Mouse (Mus musculus) liver (tissue): ENCODE data around the gene Dusp6.

ENCODE experiments used
- DNase-seq: peaks from one replicate; pipeline ENCODE4 v3.0.0-alpha.2; 2020; ENCODE audit warnings: mixed read lengths

Dusp6 gene

DNA sequence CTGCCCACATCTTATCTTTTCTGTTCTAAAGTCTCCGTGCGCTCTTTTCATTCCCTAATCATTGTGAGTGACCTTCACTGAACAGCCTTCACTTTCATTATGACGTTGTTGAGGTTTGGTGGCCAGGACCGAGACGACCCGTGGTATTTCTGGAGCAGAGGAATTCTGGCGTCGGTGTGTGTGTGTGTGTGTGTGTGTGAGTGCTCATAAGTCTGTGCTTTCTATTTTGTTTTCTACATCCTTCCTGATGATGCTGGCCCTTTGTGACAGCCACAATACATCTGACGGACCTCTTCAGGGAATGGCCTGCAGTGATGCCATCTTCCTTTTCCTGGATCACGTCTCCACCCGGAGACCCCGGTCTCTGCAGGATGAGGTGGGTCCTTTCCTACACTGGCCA is 11.6 kb downstream of the Dusp6 start:
- no peak for DNase-seq

DNA sequence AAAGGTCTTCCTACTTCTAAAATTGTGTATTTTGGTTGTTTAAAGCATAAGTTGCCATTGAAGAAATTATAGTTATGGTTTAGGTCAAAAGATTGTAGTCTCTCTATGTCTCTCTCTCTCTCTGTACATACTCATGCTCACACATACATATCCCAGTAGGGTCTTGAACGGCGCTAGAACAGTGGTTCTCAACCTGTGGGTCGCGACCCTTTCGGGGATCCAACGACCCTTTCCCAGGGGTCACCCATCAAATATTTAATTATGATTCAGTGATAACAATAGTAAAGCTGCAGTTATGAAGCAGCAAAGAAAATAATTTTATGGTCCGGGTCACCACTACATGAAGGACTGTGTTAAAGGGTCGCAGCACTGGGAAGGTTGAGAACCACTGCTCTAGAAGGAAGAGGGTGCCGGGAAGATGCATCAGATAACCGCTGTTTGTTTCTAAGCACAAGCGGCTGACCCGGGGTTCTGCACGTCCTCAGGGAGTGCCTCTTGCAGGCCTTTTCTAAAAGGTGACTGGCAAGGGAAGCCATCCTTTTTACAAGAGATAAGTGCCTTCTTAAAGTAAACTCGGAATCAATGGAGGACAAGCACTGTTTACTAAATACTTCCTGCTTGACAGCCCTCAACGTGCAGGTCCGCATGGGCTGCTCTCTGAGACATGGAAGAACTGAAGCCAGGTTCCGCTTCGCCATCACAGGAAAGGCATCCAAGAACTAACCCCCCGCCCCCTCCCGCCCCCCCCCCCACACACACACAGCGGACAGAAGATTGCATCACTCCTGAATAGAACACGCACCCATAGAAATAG is 16.2 kb downstream of the Dusp6 start:
- no peak for DNase-seq

DNA sequence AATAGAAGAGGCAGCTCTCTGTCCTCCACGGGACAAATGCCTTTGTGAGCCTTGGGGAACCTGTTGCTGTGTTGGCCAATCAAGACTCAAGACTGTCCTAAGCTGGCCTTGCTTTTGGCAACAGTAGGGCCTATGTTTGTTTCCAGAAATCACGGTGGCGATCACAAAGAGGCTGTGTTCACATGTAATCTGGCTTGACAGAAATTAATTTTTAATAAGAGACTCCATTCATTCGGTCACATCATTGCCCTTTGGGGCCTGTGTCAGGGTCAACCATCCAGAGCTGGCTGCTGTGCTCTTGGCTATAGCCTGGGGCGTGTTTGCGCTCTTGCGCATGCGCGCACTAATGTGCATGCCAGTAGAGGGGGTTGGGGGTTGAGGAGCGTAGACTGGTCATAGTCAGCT is 21.0 kb downstream of the Dusp6 start:
- no peak for DNase-seq

DNA sequence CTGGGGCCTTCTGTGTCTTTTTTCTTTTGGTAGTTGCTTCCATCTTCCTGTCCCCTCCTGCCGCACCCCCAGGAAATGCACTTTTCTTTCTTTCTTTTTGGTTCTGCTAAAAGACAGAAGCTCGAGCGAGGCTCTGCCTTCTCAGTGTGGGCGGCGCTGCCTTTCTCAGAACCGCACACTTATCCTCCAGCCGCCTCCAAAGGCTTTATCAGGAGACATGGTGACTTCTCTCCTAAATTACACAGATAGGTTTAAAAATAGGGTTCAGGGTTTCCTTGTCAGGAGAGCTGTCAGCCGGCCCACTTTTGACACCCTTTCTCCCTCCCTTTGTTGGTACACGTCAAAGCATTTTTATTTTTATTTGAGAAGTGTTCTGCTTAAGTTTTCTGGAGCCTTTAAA is 21.9 kb downstream of the Dusp6 start:
- DNase-seq, result peak; percentile 22

DNA sequence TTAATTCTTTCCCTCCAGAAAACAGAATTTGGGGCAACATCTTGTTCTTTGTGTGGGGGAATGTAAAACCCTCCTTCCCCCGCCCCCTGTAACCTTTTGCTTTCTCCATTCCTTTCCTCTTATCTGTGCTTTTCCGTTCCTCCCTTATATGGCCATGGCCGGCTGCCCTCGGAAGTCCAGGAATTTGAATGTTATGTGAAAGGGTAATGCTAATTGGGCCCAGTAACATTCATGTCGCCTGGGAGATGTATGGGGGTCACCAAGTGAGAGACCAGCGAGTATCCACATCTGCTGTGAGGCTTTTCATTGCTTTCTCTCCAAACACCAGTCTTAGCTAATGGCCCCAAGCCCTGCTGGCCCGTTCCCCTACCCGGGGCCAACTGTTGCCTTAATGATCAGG is 22.7 kb downstream of the Dusp6 start:
- no peak for DNase-seq

DNA sequence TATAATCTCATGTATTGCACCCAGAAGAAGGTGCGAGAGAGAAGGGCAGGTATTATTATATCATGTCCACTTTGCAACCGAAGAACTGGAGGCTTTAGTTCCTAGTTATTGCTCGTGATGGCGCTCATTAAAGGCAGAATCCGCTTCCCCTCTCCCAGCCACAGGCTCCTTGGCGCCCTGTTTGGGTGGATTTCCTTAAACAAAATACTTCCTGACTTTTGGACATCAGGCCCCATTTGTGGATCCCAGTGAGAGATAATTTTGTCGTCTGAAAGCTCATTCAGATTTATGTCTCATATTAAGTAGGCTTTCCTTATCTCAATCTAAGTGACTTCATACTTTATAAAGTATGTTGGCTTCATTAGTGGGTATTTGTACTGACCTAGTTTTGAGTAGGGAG is 23.2 kb downstream of the Dusp6 start:
- DNase-seq, result no peak

DNA sequence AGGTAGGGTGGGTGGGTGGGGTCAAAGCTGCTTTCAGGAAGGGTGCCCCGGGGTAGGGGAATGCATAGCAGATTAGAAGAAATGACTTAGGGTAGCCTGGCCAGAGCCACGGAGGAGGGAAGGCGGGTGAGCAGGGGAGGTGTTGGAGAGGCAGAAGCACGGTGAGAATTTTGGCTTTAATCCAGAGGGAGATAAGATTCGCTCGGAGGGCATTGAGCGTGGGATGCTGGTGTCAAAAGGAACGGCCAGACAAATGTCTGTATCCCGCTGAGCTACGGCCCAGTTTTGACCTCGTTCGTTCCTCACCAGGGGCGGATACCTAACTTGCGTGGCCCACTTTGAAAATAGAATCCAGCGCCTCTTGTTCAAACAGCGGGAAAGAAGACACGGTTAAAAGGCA is 23.8 kb downstream of the Dusp6 start:
- DNase-seq, result no peak

DNA sequence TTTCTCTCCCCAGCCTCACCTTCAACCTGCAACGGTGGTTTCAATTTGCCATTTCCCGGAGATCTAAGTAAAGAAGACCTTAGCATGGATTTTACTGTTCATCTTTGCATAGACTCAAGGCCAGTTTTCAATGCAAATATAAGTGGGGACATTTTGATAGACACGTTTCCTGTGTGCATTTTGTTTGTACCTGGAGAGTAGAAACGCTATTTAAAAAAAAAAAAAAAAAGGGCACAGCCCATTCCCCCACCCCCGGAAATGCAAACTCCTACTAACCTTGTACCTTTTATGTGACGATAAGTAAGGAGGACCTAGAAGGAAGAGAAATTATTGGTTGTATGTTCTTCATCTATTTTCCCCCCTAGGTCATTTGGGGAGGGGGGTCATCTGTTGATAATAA is 24.2 kb downstream of the Dusp6 start:
- no peak for DNase-seq

DNA sequence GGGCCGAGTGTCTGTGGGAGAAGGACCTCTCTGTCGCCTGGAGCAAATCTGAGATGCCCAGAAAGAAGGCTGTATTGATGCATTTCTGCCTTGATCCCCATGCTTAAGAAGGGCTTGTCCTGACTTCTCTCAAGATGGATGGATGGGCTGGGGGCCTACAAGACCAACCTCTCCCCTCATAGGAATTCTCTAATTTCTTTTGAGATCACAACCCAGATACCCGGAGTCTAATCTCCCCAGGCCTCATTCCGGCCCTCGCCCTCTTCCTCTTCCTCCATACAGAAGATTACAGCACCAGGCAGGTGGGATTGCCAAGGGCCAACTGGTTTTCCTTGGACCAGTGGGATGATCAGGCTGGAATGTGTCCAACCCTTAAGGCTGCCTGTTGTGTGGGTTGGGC is 26.1 kb downstream of the Dusp6 start:
- DNase-seq, result no peak

DNA sequence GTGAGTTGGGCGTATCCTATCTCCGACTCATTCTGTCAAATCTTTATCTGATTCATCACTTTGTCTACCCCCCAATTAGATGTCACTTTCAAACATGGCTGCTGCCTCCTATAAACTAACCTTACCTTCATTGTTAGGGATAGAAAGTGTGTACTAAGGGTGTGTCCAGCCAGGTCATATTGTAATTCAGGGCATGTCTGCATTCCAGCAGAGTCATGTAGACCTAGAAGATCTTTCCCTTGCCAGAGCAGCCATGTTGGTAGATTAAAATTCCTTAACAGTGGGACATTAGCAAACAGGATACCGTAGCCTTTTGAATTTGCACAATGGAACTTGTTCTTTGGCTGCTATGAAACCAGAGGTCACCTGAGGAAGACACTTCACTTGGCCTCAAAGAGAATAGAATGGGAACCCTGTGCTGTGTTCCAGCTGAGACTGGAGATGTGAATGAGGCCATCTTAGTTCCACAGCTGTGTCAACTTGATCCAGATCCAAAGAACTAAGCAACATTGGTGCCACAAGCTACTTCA is 30.1 kb downstream of the Dusp6 start:
- no peak for DNase-seq

DNA sequence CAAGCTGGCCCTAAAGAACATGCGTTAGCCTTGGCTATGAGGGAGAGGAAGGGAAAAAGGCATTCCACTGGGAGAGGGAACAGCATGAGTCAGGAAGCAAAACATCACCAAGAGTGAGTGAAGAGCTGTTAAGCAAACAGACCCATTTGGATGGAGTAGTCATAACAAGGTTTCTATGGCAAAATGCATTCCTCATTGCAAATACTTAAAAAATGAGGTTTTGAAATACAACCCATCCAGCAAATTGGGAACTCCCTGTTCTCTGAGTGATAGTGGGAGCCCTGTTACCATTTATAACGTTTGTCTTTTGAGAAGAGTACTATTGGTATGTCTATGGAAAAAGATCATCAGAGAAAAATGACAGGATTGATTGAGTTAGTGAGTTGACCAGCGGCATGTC is 34.7 kb downstream of the Dusp6 start:
- DNase-seq, result no peak

DNA sequence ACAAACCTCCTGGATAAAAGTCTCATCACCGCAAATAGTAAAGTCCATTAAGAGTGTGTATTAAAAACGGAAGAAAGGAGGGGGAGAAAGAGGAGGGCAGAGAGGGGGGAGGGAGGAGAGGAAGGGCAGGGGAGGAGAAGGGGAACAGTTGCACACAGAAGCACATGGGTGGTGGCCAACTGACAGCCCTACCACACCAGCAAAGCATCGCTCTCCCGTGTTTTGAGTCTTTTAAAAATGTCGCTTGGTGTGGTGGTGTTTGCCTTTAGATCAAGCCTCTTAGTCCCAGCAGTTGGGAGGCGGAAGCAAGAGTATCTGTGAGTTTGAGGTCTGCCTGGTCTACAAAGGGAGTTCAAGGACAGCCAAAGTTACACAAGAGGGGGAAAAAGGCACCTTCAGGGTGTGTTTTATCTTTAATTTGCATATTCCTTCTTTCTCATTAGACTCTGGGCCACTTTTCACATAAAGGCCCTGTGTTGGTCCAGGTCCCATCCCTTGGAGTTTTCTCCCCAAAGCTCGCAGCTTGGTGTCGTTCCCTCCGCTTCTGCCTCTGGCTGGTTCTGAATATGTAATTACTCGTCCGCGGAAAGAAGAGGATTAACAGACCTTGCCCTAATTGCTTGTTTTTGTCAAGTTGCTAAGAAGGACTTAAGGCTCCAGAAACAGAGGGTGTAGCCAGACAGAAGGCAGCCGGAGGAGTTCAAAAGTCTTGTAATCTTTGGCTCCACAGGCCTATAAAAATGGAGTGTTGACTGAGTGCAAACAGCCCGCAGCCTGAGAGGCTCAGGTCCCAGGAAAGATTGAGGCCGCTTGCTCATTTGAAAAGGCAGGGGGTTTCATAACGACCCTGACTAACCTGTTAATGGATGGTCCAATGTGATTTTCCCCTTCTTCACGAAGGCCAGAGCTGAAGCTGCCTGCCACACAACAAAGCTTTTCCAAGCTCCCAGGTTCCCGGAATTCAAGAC is 35.6 kb downstream of the Dusp6 start:
- no peak for DNase-seq

DNA sequence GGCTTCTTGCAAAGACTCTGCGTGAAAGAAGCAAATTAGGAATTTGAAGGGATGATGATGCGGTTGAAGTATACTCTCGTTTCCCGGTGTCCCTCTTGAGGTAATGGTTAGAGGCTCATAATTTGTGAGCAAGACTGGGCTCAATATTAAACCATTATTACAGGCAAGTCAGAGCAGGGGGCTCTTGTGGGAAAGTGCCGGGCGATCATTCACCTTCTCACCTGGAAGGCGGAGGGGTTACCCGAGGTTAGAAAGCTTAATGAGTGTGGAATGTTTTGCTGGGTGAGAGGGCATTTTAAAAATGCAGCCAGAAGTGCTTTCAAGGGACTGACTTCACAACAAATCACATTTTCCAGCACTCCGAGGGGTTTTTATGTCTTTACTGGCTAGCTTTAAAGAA is 36.3 kb downstream of the Dusp6 start:
- no peak for DNase-seq

DNA sequence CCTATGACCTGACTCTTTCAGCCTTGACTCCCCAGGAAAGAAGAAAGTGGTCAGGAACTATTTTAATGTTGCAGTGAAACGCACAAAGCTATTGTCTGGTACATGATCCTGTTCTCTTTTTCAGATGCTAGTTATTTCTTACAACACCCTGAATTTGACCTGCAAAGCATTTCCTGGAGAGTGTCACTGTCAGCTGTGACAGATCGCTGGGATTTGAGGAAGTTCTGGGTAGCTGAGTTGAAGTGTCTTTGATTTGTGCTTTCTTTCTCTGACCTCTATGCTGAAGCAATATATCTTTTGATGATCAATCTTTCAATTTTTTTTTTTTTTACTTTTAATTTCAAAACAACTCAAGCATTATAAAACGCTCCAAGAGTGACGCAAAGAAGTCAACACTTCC is 39.0 kb downstream of the Dusp6 start:
- DNase-seq, result no peak

DNA sequence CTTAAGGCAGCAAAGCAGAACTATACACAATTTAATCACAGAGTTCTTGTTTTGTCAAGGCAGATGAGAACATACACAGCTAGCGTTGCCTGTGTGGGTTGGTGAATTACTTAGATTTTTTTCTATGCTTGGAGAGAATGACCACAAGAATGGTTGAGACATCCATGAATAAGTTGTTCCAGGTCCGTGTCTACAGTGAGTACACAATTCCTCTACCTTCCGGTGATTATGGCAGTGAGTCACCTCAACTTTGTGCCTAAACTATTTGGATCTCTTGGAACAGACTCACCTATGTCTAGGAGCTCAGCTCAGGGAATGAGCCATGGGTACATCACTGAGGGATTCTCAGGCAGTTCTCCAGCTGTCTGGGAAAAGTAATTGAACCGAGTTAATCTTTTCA is 45.8 kb downstream of the Dusp6 start:
- DNase-seq, result no peak

DNA sequence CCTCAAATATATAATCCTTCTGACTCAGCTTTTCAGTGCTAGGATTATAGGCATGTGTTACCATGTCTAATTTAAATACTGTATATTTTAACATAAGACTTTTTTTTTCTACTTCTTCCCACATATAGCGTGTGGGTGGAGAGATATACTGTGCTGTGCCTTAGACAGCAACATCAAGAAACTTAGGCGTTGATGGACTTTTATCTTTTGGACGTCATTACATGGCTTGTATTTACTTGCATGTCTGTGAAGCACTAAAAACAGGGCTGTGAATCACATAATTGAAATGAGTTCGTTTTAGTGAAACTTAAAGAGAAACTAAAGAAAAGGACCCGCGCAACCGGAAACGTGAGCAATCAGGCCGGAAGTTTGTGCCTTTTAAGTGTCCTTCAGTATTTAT is 46.6 kb downstream of the Dusp6 start:
- DNase-seq, result no peak

DNA sequence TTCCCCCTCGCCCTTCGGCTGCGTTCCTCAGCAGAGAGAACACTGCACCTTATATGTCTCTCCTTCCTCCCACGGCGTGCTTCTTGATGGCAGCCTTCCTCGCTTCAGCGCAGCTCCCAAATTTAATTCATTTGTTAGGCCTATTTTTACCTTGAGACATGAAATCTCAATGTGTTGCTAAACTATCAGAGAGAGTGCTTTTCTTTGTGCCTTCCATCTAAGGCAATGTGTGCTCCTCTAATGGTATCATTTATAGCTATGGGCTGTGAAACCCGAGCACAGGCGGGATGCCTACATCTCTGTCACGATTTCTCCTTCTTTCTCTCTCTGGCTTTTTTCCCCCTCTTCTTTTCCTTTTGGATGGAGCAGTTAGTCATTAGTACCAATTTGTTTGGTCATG is 47.2 kb downstream of the Dusp6 start:
- DNase-seq, result no peak

DNA sequence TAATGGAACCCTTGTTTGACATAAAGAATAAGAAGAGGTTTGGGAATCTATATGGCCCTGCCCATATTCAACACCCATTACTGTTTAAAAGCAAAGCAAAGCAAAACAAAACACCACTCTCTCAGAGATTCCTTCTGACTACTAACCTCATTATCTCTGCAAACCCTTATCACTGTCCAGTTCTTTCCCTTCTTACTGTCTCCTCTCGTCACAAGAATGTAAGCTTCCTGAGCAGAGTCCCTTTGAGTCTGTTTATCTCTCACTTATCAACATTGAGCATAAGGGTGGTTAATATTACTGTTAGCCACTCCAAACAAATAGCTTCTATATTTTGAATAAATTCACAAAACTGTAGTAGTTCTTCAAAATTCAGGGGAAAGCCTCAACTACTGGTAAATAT is 48.9 kb downstream of the Dusp6 start:
- no peak for DNase-seq

DNA sequence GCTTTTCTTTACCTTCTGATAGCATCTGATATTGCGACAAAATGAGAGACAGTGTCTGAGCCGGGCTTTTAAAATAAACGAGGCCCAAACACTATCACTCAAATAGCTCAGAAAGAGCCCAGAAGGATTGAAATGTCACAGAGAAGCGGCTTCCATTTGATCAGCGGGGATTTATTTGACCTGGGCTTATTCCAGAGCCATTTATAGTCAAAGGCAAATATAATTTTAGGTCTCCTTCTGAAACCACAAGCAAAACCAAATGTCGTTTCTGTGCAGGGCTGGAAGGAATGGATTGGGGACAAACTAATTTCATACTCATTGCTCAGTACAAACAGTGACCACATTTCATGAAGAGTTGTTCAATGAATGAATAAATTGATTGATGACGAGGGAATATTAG is 51.3 kb downstream of the Dusp6 start:
- no peak for DNase-seq

DNA sequence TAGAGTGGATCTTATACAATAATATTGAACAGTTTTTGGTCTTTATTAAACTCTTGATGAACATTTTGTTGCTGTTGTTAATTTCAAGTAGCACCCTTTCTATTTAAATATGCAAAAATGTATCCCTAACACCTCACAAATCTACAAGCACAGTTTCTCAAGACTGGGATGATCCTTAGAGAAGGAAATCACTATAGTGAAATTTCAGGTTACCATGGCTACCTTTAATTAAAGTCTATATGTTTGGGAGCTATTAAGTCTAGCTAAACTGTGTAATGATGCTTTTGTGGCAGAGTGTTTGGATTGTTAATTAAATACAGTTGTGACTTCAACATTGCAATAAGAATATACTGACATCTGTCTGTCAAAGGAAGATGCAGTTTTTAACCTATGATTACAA is 54.0 kb downstream of the Dusp6 start:
- DNase-seq, result no peak
